ENCODE assay signal across 8 mouse cellular contexts in genomic region chr16:30601046-30601832, GRCm38 (mm10). TPM values are rescaled to one million over a fixed set of nuclear protein-coding genes. Genes with fewer than 3 reads are reported as not detected.
DNase-seq lines count a peak whose midpoint lies in the region; TF ChIP-seq lines count a peak whose summit lies in the region.

No protein-coding gene starts in this region.

- H3K27ac ChIP-seq in hindbrain, embryonic 10.5 days = peak overlapping the region; percentile 88
- peak overlapping the region; percentile 96 for H3K27ac ChIP-seq in left cerebral cortex, adult 2 months

- H3K36me3 ChIP-seq in hindbrain, embryonic 10.5 days = no peaks in the 10 kb centered on the region

- peak; percentile 72 for DNase-seq in Muller cell, postnatal 12 days (ENCODE audit: inconsistent ontology term)
- DNase-seq in cerebellum, adult 11-12 months = peak; percentile 50
- peak; percentile 51 for DNase-seq in forelimb bud, embryonic 11.5 days (ENCODE audit: low read depth, low spot score)
- peak; percentile 82 for DNase-seq in hindbrain, embryonic 10.5 days (ENCODE audit: low spot score)
- DNase-seq in left cerebral cortex, adult 2 months (ENCODE audit: extremely low spot score in 1 of 2, low spot score in 2 of 2) = peak; percentile 44 to 67
- DNase-seq in lung, postnatal 25 days (ENCODE audit: low spot score) = peak; percentile 76
- peak; percentile 57 for DNase-seq in right cerebral cortex, postnatal 4 days
- no peak for DNase-seq in ovary, postnatal 14 days (ENCODE audit: low spot score)

- WGBS in hindbrain, embryonic 10.5 days = 8% methylated on average over 42 of the region's 42 CpGs

- peaks cover 82% of the 10 kb centered on the region for H3K4me1 ChIP-seq in hindbrain, embryonic 10.5 days (replicated peaks)

- intact Hi-C loops in left cerebral cortex, adult 2 months (cut with DNase I) = loop anchor here (5.0 kb wide), 2 partner anchors 61 to 331 kb away; no protein-coding TSS in a partner anchor

- peaks cover 29% of the 10 kb centered on the region for H3K27me3 ChIP-seq in hindbrain, embryonic 10.5 days (ENCODE audit: insufficient read depth, poor library complexity, severe bottlenecking)

- H3K4me3 ChIP-seq in hindbrain, embryonic 10.5 days = peak overlapping the region; percentile 75
- peak overlapping the region; percentile 79 for H3K4me3 ChIP-seq in left cerebral cortex, adult 2 months

- no peaks in the 10 kb centered on the region for H3K9me3 ChIP-seq in hindbrain, embryonic 10.5 days

- peak; percentile 43 for TF ChIP-seq CTCF in left cerebral cortex, adult 2 months (IDR thresholded peaks at IDR 0.05)

RNA-seq across cellular contexts. Expression of gene Fam43a, which starts 1.7 kb away (rescaled TPM):
- 15.5 and 16.6 TPM in 2 replicates for polyA plus RNA-seq in hindbrain, embryonic 10.5 days (2016; fragmentation: Nextera tagmentation; extraction: Ambion mirVana)
- 10 to 100 TPM; 17.3 to 18.1 TPM for total RNA-seq in left cerebral cortex, adult 2 months (2021)

RNA-seq across cellular contexts. Expression of gene Lsg1, which starts 13.8 kb away (rescaled TPM):
- polyA plus RNA-seq in hindbrain, embryonic 10.5 days (2016; fragmentation: Nextera tagmentation; extraction: Ambion mirVana) = 74.5 and 78.5 TPM in 2 replicates
- total RNA-seq in left cerebral cortex, adult 2 months (2021) = 10 to 100 TPM; 21.2 to 23.2 TPM

RNA-seq across cellular contexts. Expression of gene Tmem44, which starts 50.6 kb away (rescaled TPM):
- 22.8 and 39.3 TPM in 2 replicates for polyA plus RNA-seq in hindbrain, embryonic 10.5 days (2016; fragmentation: Nextera tagmentation; extraction: Ambion mirVana)
- total RNA-seq in left cerebral cortex, adult 2 months (2021) = 10 to 100 TPM; 69.9 to 74.0 TPM
